Mouse (Mus musculus): ENCODE results near the gene Rps19. TPM values are rescaled to one million over a fixed set of nuclear protein-coding genes. Genes with fewer than 3 reads are reported as not detected.

Rps19 gene
- total RNA-seq, 2 experiments from 2014 or later: 964 to 1,011 TPM

- DNase-seq: peak; percentile 73 to 87
Observed at GRCm38 (mm10) chr7:24902630-24903443, 18.7 kb downstream of the Rps19 start, which contains the start of gene Arhgef1. Gene Arhgef1 (plus strand): TSS chr7:24902912.

GRCm38 (mm10) chr7:24903444-24903825 is 19.3 kb downstream of the Rps19 start:
- no peak for DNase-seq

GRCm38 (mm10) chr7:24904070-24904483 is 19.9 kb downstream of the Rps19 start:
- peak; percentile 98 for DNase-seq

- peak; percentile 68 to 69 for DNase-seq
Observed at GRCm38 (mm10) chr7:24904936-24905335, 20.8 kb downstream of the Rps19 start.

- no peak for DNase-seq
Observed at GRCm38 (mm10) chr7:24906551-24906950, 22.4 kb downstream of the Rps19 start.

- DNase-seq: no peak
Observed at GRCm38 (mm10) chr7:24907211-24907748, 23.1 kb downstream of the Rps19 start.

GRCm38 (mm10) chr7:24912480-24912879 is 28.3 kb downstream of the Rps19 start:
- no peak for DNase-seq

GRCm38 (mm10) chr7:24918763-24919323 is 34.7 kb downstream of the Rps19 start:
- peak in 1 of 2 experiments; percentile 30 for DNase-seq

- DNase-seq: no peak
Observed at GRCm38 (mm10) chr7:24919728-24920127, 35.6 kb downstream of the Rps19 start.

GRCm38 (mm10) chr7:24930475-24930874 is 46.3 kb downstream of the Rps19 start:
- DNase-seq: no peak

GRCm38 (mm10) chr7:24931651-24932050 is 47.5 kb downstream of the Rps19 start:
- no peak for DNase-seq

Other genes with a start within 250 kb of the Rps19 start
- gene Lypd3, start 247.8 kb upstream of the Rps19 start, total RNA-seq (2021): under 1 TPM; 0.36 to 0.92 TPM
- gene Tex101, start 207.7 kb upstream of the Rps19 start, total RNA-seq (2021): not detected
- not detected for gene BC049730, start 175.1 kb upstream of the Rps19 start, total RNA-seq (2021)
- not detected for gene Gm4763, start 157.5 kb upstream of the Rps19 start, total RNA-seq (2021)
- under 1 TPM in 1 of 2 experiments, not detected in 1; 0.20 TPM for gene Cd177, start 124.1 kb upstream of the Rps19 start, total RNA-seq (2021)
- gene Ceacam10, start 107.2 kb upstream of the Rps19 start, total RNA-seq (2021): not detected
- gene Gm9844, start 22.2 kb upstream of the Rps19 start, total RNA-seq (2021): not detected
- gene Lypd4, start 14.4 kb upstream of the Rps19 start, total RNA-seq (2021): not detected
- not detected for gene Dmrtc2, start 14.3 kb upstream of the Rps19 start, total RNA-seq (2021)
- gene Cd79a, start 13.0 kb downstream of the Rps19 start, total RNA-seq (2021): under 1 TPM; 0.20 to 0.26 TPM
- 10 to 100 TPM; 79.5 to 91.5 TPM for gene Arhgef1, start 18.5 kb downstream of the Rps19 start, total RNA-seq (2021)
- gene Gm4881, start 60.1 kb downstream of the Rps19 start, total RNA-seq (2021): not detected
- 100 to 1,000 TPM; 325 to 361 TPM for gene Rabac1, start 88.4 kb downstream of the Rps19 start, total RNA-seq (2021)
- gene Atp1a3, start 121.6 kb downstream of the Rps19 start, total RNA-seq (2021): 100 to 1,000 TPM in 1 of 2 experiments, 10 to 100 TPM in 1; 69.6 to 106 TPM
- 10 to 100 TPM; 13.4 to 16.9 TPM for gene Grik5, start 188.0 kb downstream of the Rps19 start, total RNA-seq (2021)
- 10 to 100 TPM; 20.6 to 20.9 TPM for gene Zfp574, start 188.2 kb downstream of the Rps19 start, total RNA-seq (2021)